Mouse (Mus musculus) CH12.LX (cell line): ENCODE results near the gene Fgfr2. TPM values are rescaled to one million over a fixed set of nuclear protein-coding genes. Genes with fewer than 3 reads are reported as not detected.

Experiments used
- DNase-seq: peaks from one replicate; pipeline ENCODE4 v3.0.0-alpha.2; 2013; ENCODE audit errors: extremely low read depth
- H3K27ac ChIP-seq: 2 replicates; pipeline ENCODE4 v1.5.1; 2012; ENCODE audit warnings: low read depth, mild to moderate bottlenecking, control low read depth, moderate library complexity; ENCODE audit not compliant: insufficient read depth
- H3K27me3 ChIP-seq: replicated peaks from 2 replicates; pipeline ENCODE3; 2012; ENCODE audit warnings: inconsistent platforms
- H3K36me3 ChIP-seq, 2 experiments: replicated peaks in 1 of 2; 2 replicates each; pipeline versions ENCODE3 to v1.6.1; 2012; ENCODE audit warnings: inconsistent platforms in 1 of 2, low read length in 1 of 2, mild to moderate bottlenecking in 1 of 2, mixed read lengths in 1 of 2, moderate library complexity in 1 of 2; ENCODE audit not compliant: control insufficient read depth in 1 of 2, insufficient read depth in 1 of 2
- H3K4me1 ChIP-seq, 2 experiments: 2 replicates each; pipeline ENCODE4 v1.6.1; 2012; ENCODE audit warnings: inconsistent platforms in 1 of 2, moderate library complexity in 1 of 2; ENCODE audit not compliant: insufficient read depth in 2 of 2, control insufficient read depth in 1 of 2
- H3K4me2 ChIP-seq: 2 replicates; pipeline ENCODE4 v1.6.1; 2012; ENCODE audit warnings: low read depth, mild to moderate bottlenecking, control low read depth; ENCODE audit not compliant: poor library complexity, insufficient read depth, severe bottlenecking
- H3K4me3 ChIP-seq, 3 experiments: fragments of 150-350 bp in 1 of 3; sonication (generic) in 1 of 3; replicated peaks in 1 of 3; 2 replicates each; pipeline versions ENCODE3 to v1.5.1; 2011 to 2012; ENCODE audit warnings: low read depth in 2 of 3, low read length in 2 of 3, mild to moderate bottlenecking in 2 of 3, moderate library complexity in 2 of 3, control low read depth in 1 of 3, improper control_type of control experiment in 1 of 3, inconsistent platforms in 1 of 3, mixed read lengths in 1 of 3; ENCODE audit not compliant: poor library complexity in 1 of 3
- H3K79me2 ChIP-seq: replicated peaks from 2 replicates; pipeline ENCODE4 v1.6.1; 2012; ENCODE audit warnings: mild to moderate bottlenecking, moderate library complexity; ENCODE audit not compliant: control insufficient read depth, poor library complexity, insufficient read depth, severe bottlenecking; ENCODE audit errors: extremely low read depth
- H3K9ac ChIP-seq: 2 replicates; pipeline ENCODE4 v1.6.1; 2012; ENCODE audit warnings: low read depth, mild to moderate bottlenecking, control low read depth, moderate library complexity; ENCODE audit not compliant: insufficient read depth
- H3K9me3 ChIP-seq: replicated peaks from 2 replicates; pipeline ENCODE3; 2012; ENCODE audit warnings: low read length, inconsistent platforms, mixed read lengths
- BHLHE40 ChIP-seq: IDR thresholded peaks from 2 replicates; pipeline ENCODE4 v1.6.1; 2011; ENCODE audit warnings: mild to moderate bottlenecking, low read depth, low read length, improper control_type of control experiment
- CTCF ChIP-seq, 2 experiments: IDR thresholded peaks in 1 of 2; conservative IDR thresholded peaks in 1 of 2; 2 replicates each; pipeline ENCODE4 v1.5.1; 2011 to 2012; ENCODE audit warnings: low read depth in 2 of 2, low read length in 2 of 2, improper control_type of control experiment in 1 of 2, inconsistent platforms in 1 of 2, mild to moderate bottlenecking in 1 of 2, moderate library complexity in 1 of 2
- E2F4 ChIP-seq: IDR thresholded peaks from 2 replicates; pipeline ENCODE4 v1.6.1; 2011; ENCODE audit warnings: low read depth, low read length, improper control_type of control experiment; ENCODE audit not compliant: insufficient replicate concordance
- ELF1 ChIP-seq: IDR thresholded peaks from 2 replicates; pipeline ENCODE4 v1.6.1; 2014; ENCODE audit warnings: low read depth, mild to moderate bottlenecking, inconsistent platforms, low read length, improper control_type of control experiment
- EP300 ChIP-seq: IDR thresholded peaks from 2 replicates; pipeline ENCODE4 v1.6.1; 2011; ENCODE audit warnings: low read length, improper control_type of control experiment
- ETS1 ChIP-seq: conservative IDR thresholded peaks from 2 replicates; pipeline ENCODE4 v1.6.1; 2012; ENCODE audit warnings: low read depth, mild to moderate bottlenecking, inconsistent platforms, low read length, improper control_type of control experiment, moderate library complexity
- IRF4 ChIP-seq: IDR thresholded peaks from 2 replicates; pipeline ENCODE4 v1.6.1; 2014; ENCODE audit warnings: low read depth, mild to moderate bottlenecking, inconsistent platforms, low read length, improper control_type of control experiment
- JUN ChIP-seq: IDR thresholded peaks from 2 replicates; pipeline ENCODE4 v1.6.1; 2011; ENCODE audit warnings: low read depth, mild to moderate bottlenecking, low read length, improper control_type of control experiment, moderate library complexity; ENCODE audit not compliant: insufficient read depth
- JUND ChIP-seq: conservative IDR thresholded peaks from 2 replicates; pipeline ENCODE4 v1.6.1; 2011; ENCODE audit warnings: low read depth, low read length, improper control_type of control experiment
- MAX ChIP-seq: IDR thresholded peaks from 2 replicates; pipeline ENCODE4 v1.6.1; 2011; ENCODE audit warnings: low read length, improper control_type of control experiment
- MAZ ChIP-seq: IDR thresholded peaks from 2 replicates; pipeline ENCODE4 v1.6.1; 2012; ENCODE audit warnings: low read depth, mild to moderate bottlenecking, inconsistent platforms, low read length, improper control_type of control experiment, moderate library complexity
- MEF2A ChIP-seq: IDR thresholded peaks from 2 replicates; pipeline ENCODE4 v1.6.1; 2014; ENCODE audit warnings: low read depth, mild to moderate bottlenecking, inconsistent platforms, low read length, improper control_type of control experiment, borderline replicate concordance
- MXI1 ChIP-seq: IDR thresholded peaks from 2 replicates; pipeline ENCODE4 v1.6.1; 2011; ENCODE audit warnings: mild to moderate bottlenecking, low read depth, low read length, improper control_type of control experiment
- NELFE ChIP-seq: IDR thresholded peaks from 2 replicates; pipeline ENCODE4 v1.6.1; 2011; ENCODE audit warnings: low read depth, low read length, improper control_type of control experiment
- POLR2AphosphoS2 ChIP-seq: IDR thresholded peaks from 2 replicates; pipeline ENCODE4 v1.6.1; 2011; ENCODE audit warnings: low read depth, low read length, improper control_type of control experiment
- UBTF ChIP-seq: IDR thresholded peaks from 2 replicates; pipeline ENCODE4 v1.6.1; 2012; ENCODE audit warnings: low read depth, mild to moderate bottlenecking, inconsistent platforms, low read length, improper control_type of control experiment, moderate library complexity
- USF1 ChIP-seq: IDR thresholded peaks from 2 replicates; pipeline ENCODE4 v1.6.1; 2014; ENCODE audit warnings: low read depth, mild to moderate bottlenecking, inconsistent platforms, low read length, improper control_type of control experiment
- ZMIZ1 ChIP-seq: IDR thresholded peaks from 2 replicates; pipeline ENCODE4 v1.6.1; 2012; ENCODE audit warnings: low read depth, mild to moderate bottlenecking, inconsistent platforms, low read length, improper control_type of control experiment
- ZNF384 ChIP-seq: IDR thresholded peaks from 2 replicates; pipeline ENCODE4 v1.6.1; 2012; ENCODE audit warnings: low read depth, low read length, improper control_type of control experiment, inconsistent platforms
- dilution Hi-C: fragments of 300-500 bp; cut with MboI; formaldehyde crosslinking; loops from 2 replicates; pipeline ENCODE4 v1.14.3; 2020; ENCODE audit warnings: low sequenced_read_pairs; ENCODE audit not compliant: extremely low pct_unique_long_range_greater_than_20kb, extremely low pct_ligation_motif_present
- in situ Hi-C: fragments of 300-500 bp; cut with MboI; formaldehyde crosslinking; loops from 3 replicates; pipeline ENCODE4 v1.14.3; 2019; ENCODE audit warnings: low sequenced_read_pairs, low pct_ligation_motif_present, low pct_unique_long_range_greater_than_20kb, mixed read lengths
- polyA plus RNA-seq: library from polyadenylated mRNA; unstranded; fragments of >175 nt; gene quantifications from 2 replicates; pipeline ENCODE4 v1.2.1, GENCODE M21; 2012; ENCODE audit warnings: low read depth; ENCODE audit not compliant: insufficient read length
- total RNA-seq, 2 experiments: library from RNA; depleted of rRNA; stranded (reverse); fragments of 300-350 nt in 1 of 2; fragments of >200 nt in 1 of 2; gene quantifications; 2 replicates each; pipeline ENCODE4 v1.2.3; 2012 to 2014

Gene Fgfr2
- total and polyA plus RNA-seq, 3 experiments = not detected

DNA sequence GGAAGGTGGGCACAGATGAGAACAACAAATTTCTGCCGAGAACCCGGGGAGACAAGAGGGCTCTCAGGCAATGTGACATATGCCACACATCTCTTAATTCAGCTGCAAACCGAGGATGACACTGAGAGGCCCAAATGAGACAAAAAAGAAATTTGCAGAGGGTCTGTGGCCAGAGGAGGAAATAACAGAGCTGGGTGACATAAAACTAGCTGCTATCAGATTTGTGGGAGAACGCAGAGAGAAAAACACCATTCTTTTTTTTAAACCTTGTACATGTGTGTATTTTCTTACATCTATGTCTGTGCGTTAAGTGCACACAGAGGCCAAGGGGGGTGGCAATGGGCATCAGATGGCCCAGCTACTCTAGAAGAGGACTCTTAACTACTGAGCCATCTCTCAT, 328.0 kb downstream of the Fgfr2 start:
- Histone ChIP-seq H3K79me2 (peaks cover 39% of the 10 kb centered on the region), H3K4me2 (no peak overlapping the region), H3K36me3 (peaks cover 5 to 82% of the 10 kb centered on the region in 2 experiments), H3K27ac (no peak overlapping the region), H3K9ac (no peak overlapping the region), H3K27me3 (no peaks in the 10 kb centered on the region), H3K9me3 (no peaks in the 10 kb centered on the region), H3K4me3 (no peak overlapping the region), H3K4me1 (peaks cover 16 to 75% of the 10 kb centered on the region in 2 experiments)
- DNase-seq = no peak
- TF ChIP-seq MEF2A (no peak), ELF1 (no peak), ETS1 (no peak), NELFE (no peak), ZNF384 (no peak), MAX (no peak), CTCF (conservative IDR thresholded peaks at IDR 0.05 in 1 of 2, IDR thresholded peaks at IDR 0.05 in 1 of 2; ENCODE audit: low read depth in 2 of 2, low read length in 2 of 2) (no peak), MAZ (no peak), POLR2AphosphoS2 (no peak), MXI1 (no peak), JUN (no peak)
- dilution Hi-C loops = no loop called here
- in situ Hi-C loops = no loop called here

DNA sequence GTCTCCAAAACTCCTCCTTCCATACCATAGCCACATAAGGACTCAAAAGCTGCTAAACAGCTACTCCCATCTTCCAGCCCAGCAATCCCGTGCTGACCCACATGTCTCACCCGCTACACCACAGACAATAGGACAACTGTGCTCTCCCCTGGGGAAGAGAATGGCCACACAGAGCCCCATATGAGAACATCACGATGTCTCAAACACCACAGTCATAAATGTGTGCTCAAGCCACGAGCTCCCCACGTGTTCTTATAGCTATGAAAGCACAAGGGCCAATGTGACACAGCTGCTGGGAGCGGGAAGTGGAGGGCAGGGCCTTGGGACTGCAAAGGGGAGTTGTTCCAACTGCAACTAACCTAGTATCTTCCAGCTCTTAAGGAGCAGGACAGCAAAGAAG, 329.7 kb downstream of the Fgfr2 start:
- in situ Hi-C loops (no loop called here), dilution Hi-C loops (no loop called here)
- Histone ChIP-seq H3K79me2 (peaks cover 41% of the 10 kb centered on the region), H3K4me1 (peaks cover 11 to 73% of the 10 kb centered on the region in 2 experiments), H3K36me3 (peaks cover 8 to 79% of the 10 kb centered on the region in 2 experiments), H3K4me2 (no peak overlapping the region), H3K9ac (no peak overlapping the region), H3K27ac (no peak overlapping the region), H3K4me3 (no peak overlapping the region), H3K27me3 (no peaks in the 10 kb centered on the region), H3K9me3 (no peaks in the 10 kb centered on the region)
- TF ChIP-seq IRF4 = no peak
- no peak for TF ChIP-seq ZMIZ1
- TF ChIP-seq EP300 = no peak
- no peak for TF ChIP-seq USF1
- TF ChIP-seq MAZ = no peak
- TF ChIP-seq POLR2AphosphoS2 = no peak
- no peak for TF ChIP-seq NELFE
- TF ChIP-seq E2F4 = no peak
- TF ChIP-seq MXI1 = no peak
- no peak for TF ChIP-seq BHLHE40
- no peak for TF ChIP-seq JUND
- no peak for TF ChIP-seq JUN
- no peak for TF ChIP-seq UBTF
- DNase-seq = no peak
